ENCODE assay signal across 8 mouse cellular contexts in the genomic region with DNA sequence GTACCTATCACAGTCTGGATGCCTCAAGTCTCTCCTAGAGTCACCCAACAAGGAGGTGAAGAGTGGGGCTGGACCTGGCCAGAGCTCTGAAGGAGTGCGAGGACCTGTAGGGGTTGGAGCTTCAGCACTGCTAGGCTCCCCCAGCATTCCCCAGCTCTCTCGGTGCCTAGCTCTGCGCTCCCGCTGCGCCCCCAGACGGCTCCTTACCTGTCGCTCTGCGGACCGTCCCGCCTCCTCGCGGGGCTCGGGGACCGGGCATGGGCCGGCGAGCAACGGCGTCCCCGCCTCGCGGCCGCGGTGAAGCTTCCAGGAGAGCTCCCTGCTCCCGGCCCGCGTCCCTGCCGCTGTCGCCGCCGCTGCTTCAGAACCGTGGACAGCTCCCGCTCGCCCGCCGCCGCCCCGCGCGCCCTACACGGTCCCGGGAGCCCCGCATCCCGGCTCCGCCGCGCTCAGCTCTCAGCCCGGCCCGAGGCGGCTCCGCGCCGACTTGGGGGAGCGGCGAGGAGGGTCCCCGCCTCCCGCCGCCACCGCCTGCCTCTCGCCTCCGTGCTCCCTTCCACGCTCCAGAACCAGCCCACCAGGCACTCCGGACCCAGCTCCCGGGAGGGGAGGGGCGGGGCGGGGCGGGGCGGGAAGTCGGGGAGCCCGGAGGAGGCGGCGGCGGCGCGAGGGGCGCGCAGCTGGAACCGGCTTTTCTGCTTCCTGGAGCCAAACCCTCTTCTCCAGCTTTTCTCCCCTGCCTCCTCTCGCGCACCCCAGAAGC. TPM values are rescaled to one million over a fixed set of nuclear protein-coding genes. Genes with fewer than 3 reads are reported as not detected.
A peak's percentile ranks its signal among the peaks of the same experiment; 100 is the strongest.
DNase-seq lines count a peak whose midpoint lies in the region; ATAC-seq and TF ChIP-seq lines count a peak whose summit lies in the region.

TSS of gene Syndig1l (minus strand) at position 513 of the 763 bp plus-strand sequence.

- WGBS in embryonic facial prominence, embryonic 15.5 days = under 1% methylated on average over 67 of the region's 79 CpGs
- under 1% methylated on average over 44 of the region's 79 CpGs for WGBS in heart, embryonic 15.5 days
- WGBS in lung, adult 2 months = under 1% methylated on average over 64 of the region's 79 CpGs
- WGBS in olfactory bulb, adult 2 months = 2% methylated on average over 79 of the region's 79 CpGs

- H3K4me3 ChIP-seq in embryonic facial prominence, embryonic 15.5 days (replicated peaks) = peak within 1 kb of the TSS; percentile 59
- H3K4me3 ChIP-seq in heart, embryonic 15.5 days = peak within 1 kb of the TSS; percentile 59
- H3K4me3 ChIP-seq in lung, adult 2 months (replicated peaks; ENCODE audit: extremely low read depth, low read depth, low read length) = no peak within 1 kb of the TSS
- H3K4me3 ChIP-seq in olfactory bulb, adult 2 months (ENCODE audit: insufficient read depth, low read depth, low read length) = peak within 1 kb of the TSS; percentile 62

- peaks cover 7% of the 10 kb centered on the region; the same call in 1 of the 2 replicates for H3K4me1 ChIP-seq in embryonic facial prominence, embryonic 15.5 days
- peaks cover 7% of the 10 kb centered on the region for H3K4me1 ChIP-seq in heart, embryonic 15.5 days (replicated peaks)
- no peaks in the 10 kb centered on the region for H3K4me1 ChIP-seq in lung, adult 2 months (ENCODE audit: control insufficient read depth, insufficient read depth, low read length)
- peaks cover 13% of the 10 kb centered on the region for H3K4me1 ChIP-seq in olfactory bulb, adult 2 months (ENCODE audit: control insufficient read depth, insufficient read depth, low read length)

- peak within 1 kb of the TSS; percentile 96 for H3K4me2 ChIP-seq in embryonic facial prominence, embryonic 15.5 days (replicated peaks)
- H3K4me2 ChIP-seq in heart, embryonic 15.5 days = peak within 1 kb of the TSS; percentile 96

- no peaks in the 10 kb centered on the region for H3K9me3 ChIP-seq in embryonic facial prominence, embryonic 15.5 days (replicated peaks)
- no peaks in the 10 kb centered on the region for H3K9me3 ChIP-seq in heart, embryonic 15.5 days (replicated peaks)

- peak; percentile 21 to 37 for DNase-seq in monocyte, adult 2 months (ENCODE audit: low read depth in 1 of 2, low spot score in 2 of 2)
- peak; percentile 89 for DNase-seq in kidney, postnatal 10 days
- DNase-seq in lung, adult 2 months = peak; percentile 68
- DNase-seq in thymus, postnatal 0 days (ENCODE audit: low spot score) = peak; percentile 68

- no peak for TF ChIP-seq CTCF in lung, adult 2 months (IDR thresholded peaks at IDR 0.05; ENCODE audit: insufficient read depth, low read length)
- TF ChIP-seq CTCF in olfactory bulb, adult 2 months (IDR thresholded peaks at IDR 0.05; ENCODE audit: insufficient read depth, low read depth, low read length) = no peak

- H3K36me3 ChIP-seq in embryonic facial prominence, embryonic 15.5 days = no peaks in the 10 kb centered on the region
- H3K36me3 ChIP-seq in heart, embryonic 15.5 days = no peaks in the 10 kb centered on the region

- ATAC-seq in monocyte, adult 5-6 weeks (replicated peaks; ENCODE audit: insufficient number of reproducible peaks, low FRiP score, low TSS enrichment, poor library complexity, severe bottlenecking) = no peak
- peak; percentile 72; the same call in 1 of the 2 replicates for ATAC-seq in embryonic facial prominence, embryonic 15.5 days (ENCODE audit: insufficient number of reproducible peaks, low FRiP score, low TSS enrichment, low read depth)
- peak; percentile 73 for ATAC-seq in heart, embryonic 15.5 days (replicated peaks; ENCODE audit: insufficient number of reproducible peaks, insufficient read depth, low FRiP score, low read depth)

- no peak within 1 kb of the TSS for H3K27ac ChIP-seq in embryonic facial prominence, embryonic 15.5 days (replicated peaks)
- H3K27ac ChIP-seq in heart, embryonic 15.5 days = no peak within 1 kb of the TSS
- no peak within 1 kb of the TSS for H3K27ac ChIP-seq in olfactory bulb, adult 2 months (ENCODE audit: insufficient read depth, low read depth, low read length)

- H3K27me3 ChIP-seq in embryonic facial prominence, embryonic 15.5 days = peaks cover 53% of the 10 kb centered on the region
- H3K27me3 ChIP-seq in heart, embryonic 15.5 days = peaks cover 70% of the 10 kb centered on the region

- no peak within 1 kb of the TSS for H3K9ac ChIP-seq in embryonic facial prominence, embryonic 15.5 days
- no peak within 1 kb of the TSS for H3K9ac ChIP-seq in heart, embryonic 15.5 days

- no peak for TF ChIP-seq POLR2A in lung, adult 2 months (IDR thresholded peaks at IDR 0.05; ENCODE audit: borderline replicate concordance, extremely low read depth, low read depth, low read length)
- no peak for TF ChIP-seq POLR2A in olfactory bulb, adult 2 months (IDR thresholded peaks at IDR 0.05; ENCODE audit: insufficient read depth, low read depth, low read length)

RNA-seq across cellular contexts. Expression of gene Syndig1l, which starts in this region (rescaled TPM):
- not detected in 3 replicates for total RNA-seq in monocyte, adult 5-6 weeks (2017)
- polyA plus RNA-seq in embryonic facial prominence, embryonic 15.5 days (2015; fragmentation: Nextera tagmentation; extraction: Ambion mirVana) = 0.11 TPM in 1 of 2 replicates, not detected in the other
- polyA plus RNA-seq in heart, embryonic 15.5 days (2015; fragmentation: Nextera tagmentation; extraction: Ambion mirVana) = 0.13 TPM in 1 of 2 replicates, not detected in the other
- 0.07 TPM in 1 of 2 replicates, not detected in the other for polyA plus RNA-seq in lung, adult 2 months (2012; rRNA removed)
- polyA plus RNA-seq in olfactory bulb, adult 2 months (2012; ENCODE audit: insufficient read depth, insufficient read length, low replicate concordance, missing spikeins) = not detected in 2 replicates
- polyA plus RNA-seq in thymus, postnatal 0 days (2015; fragmentation: Nextera tagmentation; extraction: Ambion mirVana) = 0.09 TPM in 2 replicates

Comparison
In these comparisons a context has a peak if more than half of its experiments do, and no peak if none do; other contexts are left out.
1. Peak in ATAC-seq, H3K4me3 ChIP-seq and H3K4me2 ChIP-seq in embryonic facial prominence, embryonic 15.5 days; RNA of the gene not detected or under 1 TPM.
2. Peak in ATAC-seq, H3K4me3 ChIP-seq and H3K4me2 ChIP-seq in heart, embryonic 15.5 days; RNA of the gene not detected or under 1 TPM.
3. Peak in DNase-seq in lung, adult 2 months; RNA of the gene not detected or under 1 TPM.
4. Peak in DNase-seq in thymus, postnatal 0 days; RNA of the gene not detected or under 1 TPM.
5. DNase-seq: peak in every context shown above with its lines; median percentile 89 in kidney, postnatal 10 days; 68 in lung, adult 2 months; 68 in thymus, postnatal 0 days; 29 in monocyte, adult 2 months.